Mouse (Mus musculus): ENCODE measurements around the gene Mgst3. TPM values are rescaled to one million over a fixed set of nuclear protein-coding genes. Genes with fewer than 3 reads are reported as not detected.
"Not testable (repeated sequence)": the region's sequence is repeated elsewhere in the genome, so short reads cannot be mapped to it uniquely, and the experiment has no call there.

The Mgst3 gene
- total and polyA plus RNA-seq, 3 experiments = 1.4 TPM; not detected in 2

DNA sequence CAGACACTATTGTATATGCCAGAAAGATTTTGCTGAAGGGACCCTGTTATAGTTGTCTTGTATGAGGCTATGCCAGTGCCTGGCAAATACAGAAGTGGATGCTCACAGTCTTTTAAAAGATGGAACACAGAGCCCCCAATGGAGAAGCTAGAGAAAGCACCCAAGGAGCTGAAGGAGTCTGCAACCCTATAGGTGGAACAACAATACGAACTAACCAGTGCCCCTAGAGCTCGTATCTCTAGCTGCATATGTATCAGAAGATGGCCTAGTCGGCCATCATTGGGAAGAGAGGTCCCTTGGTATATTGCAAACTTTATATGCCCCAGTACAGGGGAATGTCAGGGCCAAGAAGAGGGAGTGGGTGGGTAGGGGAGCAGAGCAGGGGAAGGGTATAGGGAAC lies 44.4 kb downstream of the Mgst3 start:
- H3K4me1 ChIP-seq (ENCODE audit: control insufficient read depth in 1 of 2, insufficient read depth in 2 of 2); H3K4me3 ChIP-seq (replicated peaks in 1 of 3; ENCODE audit: low read depth in 2 of 3, low read length in 2 of 3, poor library complexity in 1 of 3); H3K27me3 ChIP-seq (replicated peaks); H3K79me2 ChIP-seq (replicated peaks; ENCODE audit: control insufficient read depth, extremely low read depth, insufficient read depth, poor library complexity, severe bottlenecking); in situ Hi-C loops (cut with MboI; ENCODE audit: low pct_ligation_motif_present, low pct_unique_long_range_greater_than_20kb, low sequenced_read_pairs); dilution Hi-C loops (cut with MboI; ENCODE audit: extremely low pct_ligation_motif_present, extremely low pct_unique_long_range_greater_than_20kb, low sequenced_read_pairs); H3K9me3 ChIP-seq (replicated peaks; ENCODE audit: low read length); H3K27ac ChIP-seq (ENCODE audit: insufficient read depth, low read depth): not testable (repeated sequence)
- peak; percentile 8 for TF ChIP-seq RAD21 (IDR thresholded peaks at IDR 0.05; ENCODE audit: low read depth, low read length)
- TF ChIP-seq CTCF (conservative IDR thresholded peaks at IDR 0.05 in 1 of 2, IDR thresholded peaks at IDR 0.05 in 1 of 2; ENCODE audit: low read depth in 2 of 2, low read length in 2 of 2) = peak in 1 of 2 experiments; percentile 47; a peak in 2 of 4 replicates
- Histone ChIP-seq H3K4me2 (ENCODE audit: insufficient read depth, low read depth, poor library complexity, severe bottlenecking) (peak overlapping the region; percentile 55), H3K36me3 (replicated peaks in 1 of 2; ENCODE audit: control insufficient read depth in 1 of 2, insufficient read depth in 1 of 2, low read length in 1 of 2) (peaks cover 10 to 20% of the 10 kb centered on the region in 2 experiments), H3K9ac (ENCODE audit: insufficient read depth, low read depth) (peak overlapping the region; percentile 31; the same call in 1 of the 2 replicates)
- DNase-seq (ENCODE audit: extremely low read depth) = peak; percentile 55

GRCm38 (mm10) chr1:167345994-167346520 lies 47.6 kb downstream of the Mgst3 start:
- H3K27ac ChIP-seq (ENCODE audit: insufficient read depth, low read depth); H3K4me1 ChIP-seq (ENCODE audit: control insufficient read depth in 1 of 2, insufficient read depth in 2 of 2); in situ Hi-C loops (cut with MboI; ENCODE audit: low pct_ligation_motif_present, low pct_unique_long_range_greater_than_20kb, low sequenced_read_pairs); DNase-seq (ENCODE audit: extremely low read depth); H3K9me3 ChIP-seq (replicated peaks; ENCODE audit: low read length); H3K27me3 ChIP-seq (replicated peaks); H3K79me2 ChIP-seq (replicated peaks; ENCODE audit: control insufficient read depth, extremely low read depth, insufficient read depth, poor library complexity, severe bottlenecking); H3K36me3 ChIP-seq (replicated peaks in 1 of 2; ENCODE audit: control insufficient read depth in 1 of 2, insufficient read depth in 1 of 2, low read length in 1 of 2); H3K4me2 ChIP-seq (ENCODE audit: insufficient read depth, low read depth, poor library complexity, severe bottlenecking); H3K4me3 ChIP-seq (replicated peaks in 1 of 3; ENCODE audit: low read depth in 2 of 3, low read length in 2 of 3, poor library complexity in 1 of 3); H3K9ac ChIP-seq (ENCODE audit: insufficient read depth, low read depth); dilution Hi-C loops (cut with MboI; ENCODE audit: extremely low pct_ligation_motif_present, extremely low pct_unique_long_range_greater_than_20kb, low sequenced_read_pairs): not testable (repeated sequence)

DNA sequence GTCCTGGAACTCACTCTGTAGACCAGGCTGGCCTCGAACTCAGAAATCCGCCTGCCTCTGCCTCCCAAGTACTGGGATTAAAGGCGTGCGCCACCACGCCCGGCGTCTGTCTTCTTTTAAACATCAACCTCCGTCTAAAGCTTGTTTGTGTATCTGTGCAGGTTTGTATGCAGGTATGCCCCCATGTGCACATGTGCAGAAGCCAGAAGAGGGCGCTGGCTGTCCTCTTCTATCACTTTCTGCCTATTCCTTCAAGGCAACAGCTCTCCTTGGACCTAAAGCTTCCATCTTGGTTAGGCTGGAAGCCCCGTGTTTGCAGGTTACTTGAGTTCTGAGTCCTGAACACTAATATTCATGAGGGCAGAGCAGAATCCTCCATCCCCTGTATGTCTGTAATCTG lies 50.8 kb downstream of the Mgst3 start:
- no peak overlapping the region for H3K4me3 ChIP-seq (replicated peaks in 1 of 3; ENCODE audit: low read depth in 2 of 3, low read length in 2 of 3, poor library complexity in 1 of 3)
- in situ Hi-C loops (cut with MboI; ENCODE audit: low pct_ligation_motif_present, low pct_unique_long_range_greater_than_20kb, low sequenced_read_pairs) (no loop called here), dilution Hi-C loops (cut with MboI; ENCODE audit: extremely low pct_ligation_motif_present, extremely low pct_unique_long_range_greater_than_20kb, low sequenced_read_pairs) (no loop called here)
- no peaks in the 10 kb centered on the region for H3K27me3 ChIP-seq (replicated peaks)
- no peaks in the 10 kb centered on the region for H3K9me3 ChIP-seq (replicated peaks; ENCODE audit: low read length)
- no peak overlapping the region for H3K27ac ChIP-seq (ENCODE audit: insufficient read depth, low read depth)
- H3K36me3 ChIP-seq (replicated peaks in 1 of 2; ENCODE audit: control insufficient read depth in 1 of 2, insufficient read depth in 1 of 2, low read length in 1 of 2) = no peaks in the 10 kb centered on the region
- TF ChIP-seq ZMIZ1 (IDR thresholded peaks at IDR 0.05; ENCODE audit: low read depth, low read length) = no peak
- H3K4me2 ChIP-seq (ENCODE audit: insufficient read depth, low read depth, poor library complexity, severe bottlenecking) = no peak overlapping the region
- DNase-seq (ENCODE audit: extremely low read depth) = no peak
- no peak overlapping the region for H3K9ac ChIP-seq (ENCODE audit: insufficient read depth, low read depth)
- peaks cover 3 to 5% of the 10 kb centered on the region in 2 experiments; a peak in 3 of 4 replicates for H3K4me1 ChIP-seq (ENCODE audit: control insufficient read depth in 1 of 2, insufficient read depth in 2 of 2)
- H3K79me2 ChIP-seq (replicated peaks; ENCODE audit: control insufficient read depth, extremely low read depth, insufficient read depth, poor library complexity, severe bottlenecking) = no peaks in the 10 kb centered on the region

GRCm38 (mm10) chr1:167340910-167341528 lies 52.6 kb downstream of the Mgst3 start:
- Histone ChIP-seq H3K9ac (ENCODE audit: insufficient read depth, low read depth) (no peak overlapping the region), H3K79me2 (replicated peaks; ENCODE audit: control insufficient read depth, extremely low read depth, insufficient read depth, poor library complexity, severe bottlenecking) (no peaks in the 10 kb centered on the region), H3K4me3 (replicated peaks in 1 of 3; ENCODE audit: low read depth in 2 of 3, low read length in 2 of 3, poor library complexity in 1 of 3) (no peak overlapping the region), H3K27ac (ENCODE audit: insufficient read depth, low read depth) (no peak overlapping the region), H3K9me3 (replicated peaks; ENCODE audit: low read length) (no peaks in the 10 kb centered on the region), H3K4me1 (ENCODE audit: control insufficient read depth in 1 of 2, insufficient read depth in 2 of 2) (peaks cover 8 to 21% of the 10 kb centered on the region in 2 experiments), H3K4me2 (ENCODE audit: insufficient read depth, low read depth, poor library complexity, severe bottlenecking) (no peak overlapping the region), H3K36me3 (replicated peaks in 1 of 2; ENCODE audit: control insufficient read depth in 1 of 2, insufficient read depth in 1 of 2, low read length in 1 of 2) (peaks cover 0 to 3% of the 10 kb centered on the region in 2 experiments), H3K27me3 (replicated peaks) (no peaks in the 10 kb centered on the region)
- dilution Hi-C loops (cut with MboI; ENCODE audit: extremely low pct_ligation_motif_present, extremely low pct_unique_long_range_greater_than_20kb, low sequenced_read_pairs) (no loop called here), in situ Hi-C loops (cut with MboI; ENCODE audit: low pct_ligation_motif_present, low pct_unique_long_range_greater_than_20kb, low sequenced_read_pairs) (no loop called here)
- no peak for DNase-seq (ENCODE audit: extremely low read depth)
- TF ChIP-seq ZNF384 (IDR thresholded peaks at IDR 0.05; ENCODE audit: low read depth, low read length) = no peak
- no peak for TF ChIP-seq MAFK (IDR thresholded peaks at IDR 0.05; ENCODE audit: insufficient replicate concordance, low read length)
- TF ChIP-seq MAX (IDR thresholded peaks at IDR 0.05; ENCODE audit: low read length) = no peak
- no peak for TF ChIP-seq CHD1 (IDR thresholded peaks at IDR 0.05; ENCODE audit: low read depth, low read length)
- TF ChIP-seq UBTF (IDR thresholded peaks at IDR 0.05; ENCODE audit: low read depth, low read length) = no peak
- TF ChIP-seq CTCF (conservative IDR thresholded peaks at IDR 0.05 in 1 of 2, IDR thresholded peaks at IDR 0.05 in 1 of 2; ENCODE audit: low read depth in 2 of 2, low read length in 2 of 2) = no peak
- no peak for TF ChIP-seq CHD2 (IDR thresholded peaks at IDR 0.05; ENCODE audit: low read length)
- TF ChIP-seq NELFE (IDR thresholded peaks at IDR 0.05; ENCODE audit: low read depth, low read length) = no peak
- TF ChIP-seq MEF2A (IDR thresholded peaks at IDR 0.05; ENCODE audit: borderline replicate concordance, low read depth, low read length) = no peak
- TF ChIP-seq NRF1 (IDR thresholded peaks at IDR 0.05; ENCODE audit: low read depth, low read length) = no peak
- no peak for TF ChIP-seq USF1 (IDR thresholded peaks at IDR 0.05; ENCODE audit: low read depth, low read length)
- TF ChIP-seq MXI1 (IDR thresholded peaks at IDR 0.05; ENCODE audit: low read depth, low read length) = no peak

Measured in CH12.LX (cell line).